Mouse (Mus musculus) liver, embryonic 12.5 days (tissue): ENCODE results near the gene Kcnip3. TPM values are rescaled to one million over a fixed set of nuclear protein-coding genes. Genes with fewer than 3 reads are reported as not detected.

Experiments
- ATAC-seq: fragments of 200-750 bp; cut with Nextera tagmentation; 2 replicates; pipeline ENCODE4 v1.8.0; 2017; ENCODE audit warnings: moderate number of reproducible peaks, mild to moderate bottlenecking, moderate library complexity
- H3K27ac ChIP-seq: fragments of 300-500 bp; sonication (generic); 2 replicates; pipeline ENCODE4 v1.5.1; 2016; ENCODE audit warnings: mild to moderate bottlenecking
- H3K27me3 ChIP-seq: fragments of 300-500 bp; sonication (generic); replicated peaks from 2 replicates; pipeline ENCODE4 v1.6.1; 2016; ENCODE audit warnings: mild to moderate bottlenecking, moderate library complexity
- H3K36me3 ChIP-seq: fragments of 300-500 bp; sonication (generic); 2 replicates; pipeline ENCODE4 v1.6.1; 2016; ENCODE audit warnings: mild to moderate bottlenecking, moderate library complexity
- H3K4me1 ChIP-seq: fragments of 300-500 bp; sonication (generic); 2 replicates; pipeline ENCODE4 v1.6.1; 2016
- H3K4me2 ChIP-seq: fragments of 300-500 bp; sonication (generic); 2 replicates; pipeline ENCODE4 v1.6.1; 2016; ENCODE audit warnings: mild to moderate bottlenecking, moderate library complexity
- H3K4me3 ChIP-seq: fragments of 300-500 bp; sonication (generic); 2 replicates; pipeline ENCODE4 v1.5.1; 2016; ENCODE audit warnings: mild to moderate bottlenecking, moderate library complexity
- H3K9ac ChIP-seq: fragments of 300-500 bp; sonication (generic); 2 replicates; pipeline ENCODE4 v1.6.1; 2016; ENCODE audit warnings: mild to moderate bottlenecking, moderate library complexity
- H3K9me3 ChIP-seq: fragments of 300-500 bp; sonication (generic); replicated peaks from 2 replicates; pipeline ENCODE4 v1.6.1; 2016; ENCODE audit warnings: mild to moderate bottlenecking, moderate library complexity
- WGBS: fragments of 180-500 bp; shearing (Covaris S2); methylation state at CpG from one replicate; pipeline ENCODE4 v1.1.7; 2016; ENCODE audit not compliant: insufficient replicate concordance; 5-methylcytosine and 5-hydroxymethylcytosine counted together
- polyA plus RNA-seq: library from polyadenylated mRNA; unstranded; fragments of >200 nt; fragmentation: Nextera tagmentation; extraction: Ambion mirVana; gene quantifications from 2 replicates; pipeline ENCODE4 v1.2.1, GENCODE M21; 2016

Gene Kcnip3
- polyA plus RNA-seq, 1 experiment from 2014 or later: 0.70 TPM

DNA sequence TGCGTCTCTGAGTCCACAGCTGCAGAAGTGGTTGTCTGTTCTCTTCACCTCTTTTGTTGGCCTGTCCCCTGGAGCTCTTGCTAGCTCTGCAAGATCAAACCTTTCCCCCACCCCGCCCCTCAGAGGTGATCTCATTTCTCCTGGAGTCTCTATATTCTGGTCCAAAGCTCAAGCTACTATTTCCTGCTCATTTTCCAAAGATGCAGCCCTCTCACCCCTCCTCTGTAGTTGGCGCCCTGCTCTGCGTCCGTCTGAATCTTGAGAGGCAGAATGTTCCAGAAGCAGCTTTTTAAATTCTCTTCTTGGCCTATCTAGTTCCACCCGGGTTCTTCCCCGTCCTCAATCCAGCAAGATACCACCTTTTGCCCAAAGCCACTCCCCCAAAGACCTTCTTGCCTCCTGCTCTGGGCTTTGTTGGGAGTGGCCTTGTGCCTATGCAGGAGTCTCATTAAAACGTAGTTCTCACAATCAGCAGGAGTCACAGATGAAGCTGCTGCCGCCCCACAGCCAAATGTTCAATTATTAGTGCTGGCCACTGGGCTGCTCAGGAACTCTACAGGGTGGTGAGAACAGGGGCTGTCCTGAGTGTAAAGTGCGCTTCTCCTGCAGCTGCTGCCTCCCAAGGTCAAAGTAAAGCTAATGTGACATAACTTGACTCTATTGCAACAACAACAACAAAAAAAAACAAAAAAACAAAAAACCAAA lies 103.5 kb downstream of the Kcnip3 start:
- Histone ChIP-seq H3K36me3 (no peaks in the 10 kb centered on the region), H3K4me1 (no peaks in the 10 kb centered on the region), H3K4me3 (no peak overlapping the region), H3K4me2 (no peak overlapping the region), H3K9me3 (no peaks in the 10 kb centered on the region), H3K27me3 (peaks cover 30% of the 10 kb centered on the region), H3K27ac (no peak overlapping the region), H3K9ac (no peak overlapping the region)
- no peak for ATAC-seq
- WGBS: 55% methylated on average over 10 of the region's 10 CpGs

GRCm38 (mm10) chr2:127416706-127417105 lies 105.2 kb downstream of the Kcnip3 start:
- H3K9ac ChIP-seq: no peak overlapping the region
- H3K4me3 ChIP-seq: no peak overlapping the region
- 37% methylated on average over 3 of the region's 3 CpGs for WGBS
- H3K4me1 ChIP-seq: no peaks in the 10 kb centered on the region
- no peak for ATAC-seq
- H3K36me3 ChIP-seq: no peaks in the 10 kb centered on the region
- no peaks in the 10 kb centered on the region for H3K9me3 ChIP-seq
- H3K4me2 ChIP-seq: no peak overlapping the region
- H3K27me3 ChIP-seq: peaks cover 42% of the 10 kb centered on the region
- H3K27ac ChIP-seq: no peak overlapping the region

DNA sequence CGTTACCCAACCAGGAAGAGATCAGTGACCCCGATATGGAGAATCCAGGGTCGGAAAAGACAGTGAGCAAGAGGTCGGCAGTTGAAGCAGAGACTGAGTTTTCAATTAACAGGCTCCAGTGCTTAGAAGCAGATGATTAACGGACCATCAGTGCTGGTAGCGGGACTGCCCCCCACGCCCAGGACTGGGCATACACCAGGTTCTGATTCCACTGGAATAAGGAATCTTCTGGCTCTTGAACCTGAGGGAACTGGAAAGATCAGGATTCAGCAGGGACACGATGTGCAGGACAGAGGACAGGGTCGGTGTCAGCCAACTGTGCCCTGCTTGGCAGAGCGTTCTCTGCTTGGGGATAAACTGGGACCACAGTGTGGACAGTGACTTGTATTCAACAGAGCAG lies 106.1 kb downstream of the Kcnip3 start:
- no peak overlapping the region for H3K27ac ChIP-seq
- no peaks in the 10 kb centered on the region for H3K9me3 ChIP-seq
- H3K27me3 ChIP-seq: peaks cover 40% of the 10 kb centered on the region
- WGBS: 58% methylated on average over 10 of the region's 10 CpGs
- no peak for ATAC-seq
- no peak overlapping the region for H3K4me2 ChIP-seq
- H3K9ac ChIP-seq: no peak overlapping the region
- H3K4me3 ChIP-seq: no peak overlapping the region
- H3K4me1 ChIP-seq: 0 out of 2 replicates have a peak, but pooled peaks cover 1% of the 10 kb centered on the region
- H3K36me3 ChIP-seq: no peaks in the 10 kb centered on the region

DNA sequence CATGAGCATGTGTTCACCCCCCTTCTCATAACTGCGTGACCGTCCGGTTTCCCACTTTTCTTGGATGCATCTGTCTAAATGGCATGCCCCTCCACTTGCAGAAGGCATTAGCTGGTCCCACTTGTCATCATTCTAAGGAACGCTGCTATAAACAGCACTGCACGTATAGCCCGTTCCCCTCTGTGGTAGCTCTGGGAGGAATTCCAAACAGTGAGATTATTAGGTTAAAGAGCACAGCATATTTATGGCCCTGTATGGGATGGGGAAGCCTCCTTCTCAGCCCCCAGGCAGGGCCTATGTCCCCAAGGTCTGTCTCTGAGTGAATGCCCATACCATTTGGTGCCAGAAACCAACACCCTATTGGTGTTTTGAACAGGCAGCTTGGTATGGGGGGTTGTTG lies 110.8 kb downstream of the Kcnip3 start:
- H3K36me3 ChIP-seq: no peaks in the 10 kb centered on the region
- H3K4me2 ChIP-seq: no peak overlapping the region
- 0 out of 2 replicates have a peak, but pooled peaks cover 7% of the 10 kb centered on the region for H3K4me1 ChIP-seq
- H3K27ac ChIP-seq: no peak overlapping the region
- H3K9ac ChIP-seq: no peak overlapping the region
- 77% methylated on average over 6 of the region's 6 CpGs for WGBS
- H3K9me3 ChIP-seq: no peaks in the 10 kb centered on the region
- ATAC-seq: no peak
- H3K4me3 ChIP-seq: no peak overlapping the region
- peaks cover 52% of the 10 kb centered on the region for H3K27me3 ChIP-seq

Other genes with a start within 250 kb of the Kcnip3 start
- 7.3 and 8.0 TPM in 2 replicates for gene Dusp2, start 185.9 kb downstream of the Kcnip3 start, polyA plus RNA-seq
- gene Astl, start 183.5 kb downstream of the Kcnip3 start, polyA plus RNA-seq: not detected in 2 replicates
- 38.3 and 42.5 TPM in 2 replicates for gene Adra2b, start 158.9 kb downstream of the Kcnip3 start, polyA plus RNA-seq
- gene Gpat2, start 96.9 kb downstream of the Kcnip3 start, polyA plus RNA-seq: 0.37 and 0.49 TPM in 2 replicates
- gene Fahd2a, start 77.5 kb downstream of the Kcnip3 start, polyA plus RNA-seq: 17.2 and 17.5 TPM in 2 replicates
- not detected in 2 replicates for gene Prom2, start 19.4 kb upstream of the Kcnip3 start, polyA plus RNA-seq
- gene Zfp661, start 65.0 kb upstream of the Kcnip3 start, polyA plus RNA-seq: 1.8 and 2.0 TPM in 2 replicates
- 132 and 134 TPM in 2 replicates for gene Mrps5, start 65.1 kb upstream of the Kcnip3 start, polyA plus RNA-seq
- not detected in 2 replicates for gene Mal, start 134.6 kb upstream of the Kcnip3 start, polyA plus RNA-seq
- gene Mall, start 207.8 kb upstream of the Kcnip3 start, polyA plus RNA-seq: 0.19 TPM in 1 of 2 replicates, not detected in the other